ENCODE assay signal across 16 mouse cellular contexts in the genomic region with DNA sequence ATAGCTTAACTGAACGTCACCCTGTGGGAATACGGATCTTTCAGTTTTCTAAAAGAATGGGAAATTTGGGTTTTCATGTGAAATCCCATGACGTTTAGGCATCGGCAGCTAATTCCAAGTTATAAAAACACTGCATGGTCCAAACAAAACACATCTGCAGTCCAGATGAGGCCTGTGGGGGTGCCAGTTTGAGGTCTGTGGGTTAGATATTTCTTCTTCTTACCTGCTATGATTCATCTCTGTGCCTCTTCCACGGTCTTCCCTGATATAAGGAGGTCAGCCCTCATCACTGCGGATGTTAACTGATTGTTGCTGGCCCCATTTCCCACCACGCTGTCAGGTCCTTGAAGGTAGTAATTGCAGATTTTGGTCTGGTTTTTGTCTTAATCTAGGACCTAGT. TPM values are rescaled to one million over a fixed set of nuclear protein-coding genes. Genes with fewer than 3 reads are reported as not detected.
DNase-seq lines count a peak whose midpoint lies in the region; ATAC-seq lines count a peak whose summit lies in the region.
"Had no signal": no experiment of that assay in that cellular context is flagged by ENCODE, and none has a peak within 500 bp of the region (broad histone marks: within the 10 kb centered on the region; RNA-seq: fewer than 3 reads in every experiment).

No protein-coding gene starts in this region.

- no peaks in the 10 kb centered on the region for H3K4me1 ChIP-seq in hindbrain, embryonic 12.5 days
- no peaks in the 10 kb centered on the region for H3K4me1 ChIP-seq in hindbrain, embryonic 16.5 days (ENCODE audit: control insufficient read depth, insufficient read depth, low read depth, low read length)
- H3K4me1 ChIP-seq in midbrain, embryonic 16.5 days (ENCODE audit: control insufficient read depth, insufficient read depth, low read length), result no peaks in the 10 kb centered on the region

- no peak overlapping the region for H3K4me2 ChIP-seq in hindbrain, embryonic 12.5 days (replicated peaks)
- H3K4me2 ChIP-seq in hindbrain, embryonic 16.5 days (ENCODE audit: low read length), result no peak overlapping the region
- no peak overlapping the region for H3K4me2 ChIP-seq in midbrain, embryonic 16.5 days (ENCODE audit: low read length)

- no peak overlapping the region for H3K9ac ChIP-seq in hindbrain, embryonic 12.5 days
- no peak overlapping the region for H3K9ac ChIP-seq in hindbrain, embryonic 16.5 days (ENCODE audit: low read depth, low read length)
- H3K9ac ChIP-seq in midbrain, embryonic 16.5 days (ENCODE audit: low read depth, low read length), result no peak overlapping the region
- H3K9ac ChIP-seq: kidney, embryonic 15.5 days; liver, embryonic 14.5 days had no signal

- intact Hi-C loops in heart, postnatal 10 days (cut with DNase I), result loop anchor here (1.0 to 2.0 kb wide), 3 partner anchors 60 to 254 kb away; no protein-coding TSS in a partner anchor

- peak; percentile 26 for DNase-seq in NIH3T3 (ENCODE audit: low read depth)
- peak; percentile 50 for DNase-seq in fibroblast of lung, adult 2 months (ENCODE audit: low read depth)
- DNase-seq in heart, postnatal 10 days, result no peak

- H3K9me3 ChIP-seq in hindbrain, embryonic 12.5 days (replicated peaks), result no peaks in the 10 kb centered on the region; the same call in 1 of the 2 replicates
- H3K9me3 ChIP-seq in hindbrain, embryonic 16.5 days (ENCODE audit: control insufficient read depth, low read length), result peaks cover 4% of the 10 kb centered on the region
- no peaks in the 10 kb centered on the region for H3K9me3 ChIP-seq in midbrain, embryonic 16.5 days (replicated peaks; ENCODE audit: control insufficient read depth, low read length, poor library complexity, severe bottlenecking)

- WGBS in hindbrain, embryonic 12.5 days, result 68% methylated on average over 7 of the region's 7 CpGs
- 83% methylated on average over 7 of the region's 7 CpGs for WGBS in hindbrain, embryonic 16.5 days
- 84% methylated on average over 7 of the region's 7 CpGs for WGBS in midbrain, embryonic 16.5 days

- H3K27me3 ChIP-seq in hindbrain, embryonic 12.5 days, result no peaks in the 10 kb centered on the region
- no peaks in the 10 kb centered on the region for H3K27me3 ChIP-seq in hindbrain, embryonic 16.5 days (replicated peaks; ENCODE audit: control insufficient read depth, insufficient read depth, low read length)
- no peaks in the 10 kb centered on the region for H3K27me3 ChIP-seq in midbrain, embryonic 16.5 days (ENCODE audit: control insufficient read depth, insufficient read depth, low read depth, low read length)
- H3K27me3 ChIP-seq: kidney, embryonic 15.5 days had no signal

- H3K27ac ChIP-seq in hindbrain, embryonic 12.5 days, result no peak overlapping the region
- no peak overlapping the region for H3K27ac ChIP-seq in hindbrain, embryonic 16.5 days (ENCODE audit: low read depth, low read length)
- H3K27ac ChIP-seq in midbrain, embryonic 16.5 days (ENCODE audit: low read length), result no peak overlapping the region
- H3K27ac ChIP-seq: kidney, embryonic 15.5 days; liver, embryonic 14.5 days; stomach, postnatal 0 days had no signal

- no peaks in the 10 kb centered on the region for H3K36me3 ChIP-seq in hindbrain, embryonic 12.5 days
- no peaks in the 10 kb centered on the region for H3K36me3 ChIP-seq in hindbrain, embryonic 16.5 days (ENCODE audit: control insufficient read depth, insufficient read depth, low read length)
- no peaks in the 10 kb centered on the region for H3K36me3 ChIP-seq in midbrain, embryonic 16.5 days (ENCODE audit: control insufficient read depth, insufficient read depth, low read length)
- H3K36me3 ChIP-seq: kidney, embryonic 15.5 days had no signal

- H3K4me3 ChIP-seq in hindbrain, embryonic 12.5 days, result no peak overlapping the region
- H3K4me3 ChIP-seq in hindbrain, embryonic 16.5 days (ENCODE audit: low read length), result no peak overlapping the region
- no peak overlapping the region for H3K4me3 ChIP-seq in midbrain, embryonic 16.5 days (ENCODE audit: low read depth, low read length)
- H3K4me3 ChIP-seq: kidney, embryonic 15.5 days had no signal

- 0 out of 2 replicates have a peak, but pooled peaks have one; percentile 9 for ATAC-seq in hindbrain, embryonic 12.5 days (ENCODE audit: low FRiP score)
- ATAC-seq in hindbrain, embryonic 16.5 days, result no peak
- peak; percentile 36; the same call in 1 of the 2 replicates for ATAC-seq in midbrain, embryonic 16.5 days
- no peak for ATAC-seq in inflammation-experienced regulatory T-cells, adult 6 months
- ATAC-seq: CD4-positive, CD25-positive, alpha-beta regulatory T cell, adult 4 months had no signal

RNA-seq across cellular contexts. Expression of a gene that starts 5.4 kb away (rescaled TPM):
- polyA plus RNA-seq in hindbrain, embryonic 12.5 days (2016; fragmentation: Nextera tagmentation; extraction: Ambion mirVana), result not detected in 2 replicates
- not detected in 2 replicates for polyA plus RNA-seq in hindbrain, embryonic 16.5 days (2015; fragmentation: Nextera tagmentation; extraction: Ambion mirVana)
- not detected in 2 replicates for polyA plus RNA-seq in midbrain, embryonic 16.5 days (2015; fragmentation: Nextera tagmentation; extraction: Ambion mirVana)
- not detected for polyA plus RNA-seq in inflammation-experienced regulatory T-cells, adult 6 months (2017; shearing (Covaris generic))
- not detected for total RNA-seq in heart, postnatal 10 days (2021)
- total RNA-seq: gastrocnemius, adult 18-20 months; hematopoietic stem cell, adult 5-6 weeks; layer of hippocampus, postnatal 36 days; left cerebral cortex, postnatal 36 days; MEL had no signal
- polyA plus RNA-seq: CD4-positive, CD25-positive, alpha-beta regulatory T cell, adult 4 months had no signal

Comparison
In these comparisons a context has a peak if more than half of its experiments do, and no peak if none do; other contexts are left out.
1. ATAC-seq: peak in hindbrain, embryonic 12.5 days (single experiment) and midbrain, embryonic 16.5 days (single experiment); none in hindbrain, embryonic 16.5 days (single experiment) and inflammation-experienced regulatory T-cells, adult 6 months (single experiment).
2. DNase-seq: peak in NIH3T3 (single experiment) and fibroblast of lung, adult 2 months (single experiment); none in heart, postnatal 10 days (0 of 2).